Mouse (Mus musculus): Measurements from ENCODE around the gene Cct3. TPM values are rescaled to one million over a fixed set of nuclear protein-coding genes. Genes with fewer than 3 reads are reported as not detected.
"Not testable (repeated sequence)": the region's sequence is repeated elsewhere in the genome, so short reads cannot be mapped to it uniquely, and the experiment has no call there.

The Cct3 gene
- total RNA-seq, 2 experiments from 2014 or later = 171 to 193 TPM

DNA sequence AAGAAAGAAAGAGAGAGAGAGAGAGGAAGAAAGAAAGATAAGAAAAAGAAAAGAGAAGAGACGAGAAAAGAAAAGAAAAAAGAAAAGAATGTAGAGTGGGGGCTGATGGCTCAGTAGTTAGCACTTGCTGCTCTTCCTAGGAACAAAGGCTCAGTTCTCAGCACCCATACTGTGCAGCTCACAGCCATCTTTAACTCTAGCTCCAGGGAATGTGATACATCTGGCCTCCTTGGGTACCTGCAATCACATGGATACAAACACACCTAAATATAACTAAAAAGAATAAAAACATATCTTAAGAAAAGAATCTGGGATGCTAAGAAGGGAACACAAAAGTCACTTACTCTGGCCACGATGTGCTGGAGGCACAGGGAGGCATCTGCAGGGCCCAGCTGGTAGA, 20.8 kb upstream of the Cct3 start:
- H3K27ac ChIP-seq = no peak overlapping the region
- no peak for DNase-seq (ENCODE audit: low spot score in 2 of 2)
- H3K4me3 ChIP-seq = no peak overlapping the region
- no peak for TF ChIP-seq CTCF (conservative IDR thresholded peaks at IDR 0.05)

DNA sequence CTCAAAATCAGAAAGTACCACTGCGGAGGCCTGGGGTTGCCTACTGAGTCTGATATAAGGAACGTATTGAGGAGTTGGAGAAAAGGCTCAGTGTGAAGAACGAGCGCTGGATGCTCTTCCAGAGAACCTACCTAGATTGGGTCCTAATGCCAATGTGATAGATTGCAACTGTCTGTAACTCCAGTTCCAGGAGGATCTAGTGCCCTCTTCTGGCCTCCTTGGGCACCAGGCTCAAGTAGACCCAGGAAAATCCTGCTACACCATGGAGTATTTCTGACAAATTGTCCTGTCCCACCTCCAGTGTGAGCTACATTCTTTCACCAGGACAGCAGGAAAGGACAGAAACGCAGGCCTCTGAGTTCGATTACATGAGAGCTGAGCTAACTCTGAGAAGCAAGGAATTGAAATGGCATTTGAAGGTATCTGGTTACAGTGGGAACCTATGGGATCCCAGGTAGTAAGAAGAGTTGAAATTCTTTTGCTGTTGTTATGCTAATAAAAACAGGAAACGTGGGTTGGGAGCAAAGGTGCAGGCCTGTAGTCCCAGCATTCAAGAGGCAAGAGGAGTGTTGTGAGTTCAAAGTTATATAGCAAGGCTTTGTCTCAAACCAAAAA, 20.3 kb upstream of the Cct3 start:
- DNase-seq (ENCODE audit: low spot score in 2 of 2) = peak in 1 of 2 experiments; percentile 42
- Histone ChIP-seq H3K4me3 (no peak overlapping the region), H3K27ac (no peak overlapping the region)
- TF ChIP-seq CTCF (conservative IDR thresholded peaks at IDR 0.05) = peak; percentile 81

DNA sequence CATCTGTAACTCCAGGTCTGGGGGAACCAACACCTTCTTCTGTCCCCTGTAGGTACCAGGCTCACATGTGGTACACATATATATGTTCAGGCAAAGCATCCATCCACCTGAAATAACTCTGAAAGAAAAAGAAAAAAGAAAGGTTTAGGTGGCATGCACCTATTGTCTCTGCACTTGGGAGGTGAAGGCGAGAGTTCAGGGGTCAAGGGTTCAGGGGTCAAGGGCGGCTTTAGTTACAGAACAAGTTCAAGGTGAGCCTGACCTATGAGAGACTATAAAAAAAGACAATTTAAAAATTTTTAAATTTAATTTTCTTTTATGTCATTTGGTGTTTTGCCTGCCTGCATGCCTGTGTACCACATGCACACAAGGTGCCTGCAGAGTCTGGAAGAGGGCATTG, 16.9 kb upstream of the Cct3 start:
- H3K4me3 ChIP-seq = no peak overlapping the region
- TF ChIP-seq CTCF (conservative IDR thresholded peaks at IDR 0.05) = no peak

DNA sequence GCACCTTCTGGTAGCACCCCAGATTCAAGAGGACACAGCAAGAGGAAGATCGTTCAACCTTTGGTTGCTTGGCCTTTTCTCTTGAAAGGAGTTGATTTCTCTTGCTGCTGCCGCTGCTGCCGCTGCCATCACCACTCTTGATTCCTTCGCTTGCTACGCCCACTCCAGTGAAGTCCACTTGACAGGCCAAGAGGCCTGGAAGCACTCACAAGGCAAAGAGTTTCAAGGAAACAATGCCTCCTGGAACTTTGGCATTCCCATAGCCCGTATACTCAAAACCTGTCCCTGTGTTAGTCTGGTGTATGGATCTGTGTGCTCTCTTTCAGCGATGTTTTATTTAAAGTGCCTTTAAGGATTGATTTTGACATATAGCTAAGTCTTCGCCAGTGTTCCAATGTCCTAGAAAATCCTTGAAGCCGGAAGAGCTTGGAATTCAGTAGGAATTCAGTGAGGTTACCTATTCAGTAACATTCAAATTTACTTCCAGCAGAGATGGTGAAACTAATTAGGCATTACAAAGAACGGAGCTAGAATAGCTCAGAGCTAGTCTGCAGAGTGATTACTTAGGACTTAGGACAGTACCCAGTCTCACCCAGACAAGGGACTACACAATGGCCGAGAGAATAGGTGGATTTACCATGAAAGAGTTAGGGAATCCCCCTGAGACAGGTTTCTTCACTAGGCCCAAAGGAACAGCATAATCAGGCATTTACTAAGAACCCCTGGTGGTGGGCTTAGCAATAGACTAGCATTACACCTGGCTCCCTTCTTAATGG, 15.6 kb upstream of the Cct3 start:
- H3K27ac ChIP-seq; DNase-seq (ENCODE audit: low spot score in 2 of 2); H3K4me3 ChIP-seq: not testable (repeated sequence)

More for the DNA sequence above, 16.9 kb upstream of the Cct3 start:
- no peak for DNase-seq (ENCODE audit: low spot score in 2 of 2)
- H3K27ac ChIP-seq = no peak overlapping the region

DNA sequence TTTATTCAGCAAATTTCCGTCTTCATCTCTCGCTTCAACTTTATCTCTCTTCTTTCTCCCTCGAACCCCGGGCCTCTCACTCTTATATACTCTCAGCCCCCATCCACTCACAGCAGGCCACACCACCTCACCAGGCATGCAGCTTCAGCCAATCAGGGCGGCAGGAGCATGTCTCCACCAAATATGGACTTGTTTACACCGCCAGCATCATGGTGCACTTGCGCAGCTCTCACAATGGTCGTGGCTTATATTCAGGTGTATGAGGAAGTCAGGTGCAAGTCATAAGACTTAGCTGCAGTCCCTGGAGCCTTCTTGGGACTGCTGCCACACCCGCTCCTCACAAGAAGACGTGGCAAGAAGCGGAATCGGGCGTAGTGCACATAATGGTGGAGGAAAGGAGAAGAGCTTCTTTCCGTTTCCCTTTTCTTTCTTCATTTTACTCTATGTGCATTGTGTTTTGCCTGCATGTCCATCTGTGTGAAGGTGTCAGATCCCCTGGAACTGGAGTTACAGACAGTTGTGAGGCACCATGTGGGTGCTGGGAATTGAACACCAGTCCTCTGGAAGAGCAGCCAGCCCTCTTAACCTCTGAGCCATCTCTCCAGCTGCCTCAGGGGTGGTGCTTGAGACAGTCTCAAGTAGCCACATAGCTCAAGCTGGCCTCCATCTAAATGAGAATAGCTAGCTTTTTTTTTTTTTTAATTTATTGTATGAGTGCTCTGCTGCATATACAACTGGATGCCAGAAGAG, 11.9 kb upstream of the Cct3 start:
- not testable (repeated sequence) for H3K27ac ChIP-seq; H3K4me3 ChIP-seq; DNase-seq (ENCODE audit: low spot score in 2 of 2)

DNA sequence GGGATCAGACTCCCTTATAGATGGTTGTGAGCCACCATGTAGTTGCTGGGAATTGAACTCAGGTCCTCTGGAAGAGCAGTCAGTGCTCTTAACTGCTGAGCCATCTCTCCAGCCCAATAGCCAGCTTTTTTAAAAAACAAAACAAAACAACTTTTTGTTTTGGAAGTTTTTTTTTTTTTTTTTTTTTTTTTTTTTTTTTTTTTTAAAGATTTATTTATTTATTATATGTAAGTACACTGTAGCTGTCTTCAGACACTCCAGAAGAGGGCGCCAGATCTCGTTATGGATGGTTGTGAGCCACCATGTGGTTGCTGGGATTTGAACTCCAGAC, 11.4 kb upstream of the Cct3 start:
- DNase-seq (ENCODE audit: low spot score in 2 of 2); H3K4me3 ChIP-seq; H3K27ac ChIP-seq: not testable (repeated sequence)

DNA sequence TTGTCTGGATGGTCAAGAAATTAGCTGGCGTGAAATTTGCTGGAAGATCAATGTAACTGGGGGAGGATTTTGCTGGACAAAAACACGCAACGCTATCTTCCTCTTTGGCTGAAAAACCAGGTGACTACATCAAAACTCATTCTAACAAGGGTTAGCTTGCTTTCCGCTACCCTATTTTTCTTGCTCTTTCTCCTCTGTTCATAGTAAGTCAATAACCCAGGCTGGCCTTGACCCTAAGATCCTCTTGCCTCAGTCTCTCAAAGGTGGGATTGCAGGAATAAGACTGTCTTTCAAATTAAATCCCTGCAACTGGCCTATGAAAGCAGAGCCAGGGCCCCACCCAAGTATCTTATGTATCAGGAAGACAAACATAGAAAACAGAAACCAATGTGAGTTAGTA, 9.8 kb upstream of the Cct3 start, which contains the start of gene Gm38392:
Gene Gm38392 (minus strand): TSS at position 101 of the 400 bp plus-strand sequence.
- TF ChIP-seq CTCF (conservative IDR thresholded peaks at IDR 0.05) = no peak
- H3K4me3 ChIP-seq = no peak within 1 kb of the TSS
- H3K27ac ChIP-seq = no peak within 1 kb of the TSS
- DNase-seq (ENCODE audit: low spot score in 2 of 2) = no peak

DNA sequence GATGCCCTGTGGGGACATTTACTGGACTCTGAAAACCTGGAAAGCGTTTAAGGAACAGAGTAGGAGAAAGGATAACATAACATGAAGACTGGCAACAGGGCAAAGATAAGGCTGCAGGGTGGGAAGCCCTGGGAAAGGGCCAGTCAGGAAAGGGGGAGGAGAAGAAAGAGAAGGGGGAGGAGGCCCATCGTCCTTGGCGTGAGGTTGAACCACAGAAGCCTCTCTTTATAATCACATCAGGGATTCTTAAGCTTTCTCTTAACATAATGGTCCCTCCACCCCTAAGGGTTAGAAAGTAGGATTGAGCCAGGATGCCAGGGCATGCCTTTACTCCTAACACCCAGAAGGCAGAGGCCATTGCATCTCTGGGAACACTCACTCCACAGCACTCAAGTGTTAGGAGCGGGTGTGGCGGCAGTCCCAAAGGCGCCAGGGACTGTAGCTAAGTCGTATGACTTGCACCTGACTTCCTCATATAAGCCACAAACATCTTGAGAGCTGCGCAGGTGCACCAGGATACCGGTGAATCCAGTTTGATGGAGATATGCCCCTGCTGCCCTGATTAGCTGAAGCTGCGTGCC, 8.7 kb upstream of the Cct3 start:
- DNase-seq (ENCODE audit: low spot score in 2 of 2); H3K27ac ChIP-seq; H3K4me3 ChIP-seq: not testable (repeated sequence)

DNA sequence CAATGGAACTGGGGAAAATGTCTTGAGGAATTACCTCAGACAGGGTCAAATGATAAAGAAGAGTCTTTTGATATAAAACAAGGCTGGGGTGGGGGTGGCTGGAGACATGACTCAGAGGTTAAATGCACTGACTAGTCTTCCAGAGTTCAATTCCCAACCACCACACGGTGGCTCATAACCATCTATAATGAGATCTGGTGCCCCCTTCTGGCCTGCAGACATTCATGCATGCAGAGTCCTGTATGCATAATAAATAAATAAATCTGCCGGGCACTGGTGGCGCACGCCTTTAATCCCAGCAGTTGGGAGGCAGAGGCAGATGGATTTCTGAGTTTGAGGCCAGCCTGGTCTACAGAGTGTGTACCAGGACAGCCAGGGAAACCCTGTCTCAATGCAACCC, 4.9 kb upstream of the Cct3 start:
- Histone ChIP-seq H3K27ac (no peak overlapping the region), H3K4me3 (no peak overlapping the region)
- peak; percentile 75 for TF ChIP-seq CTCF (conservative IDR thresholded peaks at IDR 0.05)
- DNase-seq (ENCODE audit: low spot score in 2 of 2) = peak in 1 of 2 experiments; percentile 13

DNA sequence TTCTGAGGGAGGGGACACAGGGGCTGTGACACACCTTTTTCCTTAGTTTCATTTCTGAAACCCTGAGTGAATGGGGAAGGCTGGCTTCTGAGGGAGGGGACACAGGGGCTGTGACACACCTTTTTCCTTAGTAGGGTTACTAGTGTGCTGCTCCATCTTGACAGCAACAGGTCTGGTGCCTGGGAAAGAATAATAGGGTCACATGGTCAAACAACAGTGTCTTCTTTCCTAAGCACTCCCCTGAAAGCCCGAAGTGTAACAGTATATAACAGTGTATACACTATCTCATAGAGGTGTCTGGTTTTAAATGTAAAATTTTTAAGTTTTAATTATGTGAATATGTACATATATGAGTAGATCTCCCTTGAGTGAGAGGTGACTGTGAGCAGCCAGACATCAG, 1.6 kb upstream of the Cct3 start:
- H3K27ac ChIP-seq; DNase-seq (ENCODE audit: low spot score in 2 of 2); H3K4me3 ChIP-seq: not testable (repeated sequence)

DNA sequence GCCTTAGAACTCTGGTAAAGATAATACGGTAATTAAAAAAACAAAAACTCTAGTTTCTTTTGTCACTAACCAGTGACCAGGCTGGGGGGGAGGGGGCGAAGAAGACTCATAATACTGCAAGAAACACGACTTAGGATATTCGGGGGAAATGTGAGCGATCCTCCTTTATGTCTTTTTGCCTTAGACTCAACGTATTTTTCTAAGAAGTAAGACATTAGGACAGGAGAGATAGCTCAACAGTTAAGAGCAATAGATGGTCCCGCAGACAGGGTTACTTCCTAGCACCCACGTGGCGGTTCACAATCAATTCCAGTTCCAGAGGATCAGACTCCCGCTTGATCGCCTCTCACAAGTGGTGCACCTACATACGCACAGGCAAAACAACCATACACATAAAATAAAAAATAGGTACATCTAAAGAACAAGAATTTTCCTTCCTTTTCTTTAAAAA, 781 bp upstream of the Cct3 start:
- Histone ChIP-seq H3K4me3 (peak overlapping the region; percentile 96), H3K27ac (peak overlapping the region; percentile 88)
- no peak for TF ChIP-seq CTCF (conservative IDR thresholded peaks at IDR 0.05)
- DNase-seq (ENCODE audit: low spot score in 2 of 2) = no peak

DNA sequence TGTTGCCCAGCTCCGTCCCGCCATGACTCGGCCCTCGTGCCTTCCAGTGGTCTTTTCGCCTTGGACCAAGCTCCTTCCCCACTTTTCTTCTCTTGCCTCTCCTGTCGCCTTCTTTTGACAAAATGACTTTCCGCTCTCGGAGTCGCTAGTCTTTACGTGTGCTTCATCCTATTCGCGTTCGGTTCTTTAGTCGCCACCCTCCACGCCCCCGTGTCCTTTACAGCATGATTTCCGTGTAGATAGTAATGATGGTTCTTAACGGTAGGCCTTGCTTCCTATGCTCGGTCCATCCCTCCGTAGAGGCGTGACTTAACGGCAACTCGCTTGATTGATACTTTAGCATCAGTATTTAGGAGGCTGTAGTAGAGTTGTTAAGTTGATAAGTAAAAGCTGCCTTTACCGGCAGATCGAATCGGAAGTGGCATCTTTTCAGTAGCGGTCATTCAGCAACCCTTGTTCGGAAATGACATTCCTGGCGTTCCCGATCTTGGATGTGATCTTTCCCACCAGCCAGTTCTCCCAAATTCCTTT, 470 bp downstream of the Cct3 start:
- peak; percentile 52 to 57 for DNase-seq (ENCODE audit: low spot score in 2 of 2)
- no peak for TF ChIP-seq CTCF (conservative IDR thresholded peaks at IDR 0.05)
- H3K27ac ChIP-seq = peak overlapping the region; percentile 96
- H3K4me3 ChIP-seq = peak overlapping the region; percentile 96

DNA sequence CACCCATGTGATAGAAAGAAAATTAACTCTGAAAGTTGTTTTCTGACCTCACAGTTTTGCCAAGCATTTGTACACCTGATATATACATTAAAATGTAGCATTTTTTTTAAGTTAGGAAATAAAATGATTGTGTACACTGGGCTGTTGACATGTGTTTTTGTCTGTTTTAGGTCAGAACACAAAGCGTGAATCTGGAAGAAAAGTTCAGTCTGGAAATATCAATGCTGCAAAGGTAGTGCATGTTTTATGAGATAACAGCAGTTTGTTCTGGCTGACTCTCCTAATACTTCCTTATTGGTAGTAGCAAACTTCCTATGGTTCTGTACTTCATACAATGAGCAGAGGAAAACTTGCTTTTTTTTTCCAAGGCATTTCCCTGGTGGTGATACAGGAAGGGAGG, 2.3 kb downstream of the Cct3 start:
- no peak for TF ChIP-seq CTCF (conservative IDR thresholded peaks at IDR 0.05)
- Histone ChIP-seq H3K27ac (no peak overlapping the region), H3K4me3 (no peak overlapping the region)
- DNase-seq (ENCODE audit: low spot score in 2 of 2) = no peak

Measured in layer of hippocampus, adult 2 months (tissue).